Mouse (Mus musculus) erythroblast, embryonic 14.5 days (primary cell): ENCODE results near the gene Amdhd2.

Experiments
- GATA1 ChIP-seq: IDR thresholded peaks from 2 replicates; pipeline ENCODE4 v1.6.1; 2012; ENCODE audit warnings: low read length, inconsistent platforms, mixed read lengths
- TAL1 ChIP-seq: IDR thresholded peaks from 3 replicates; pipeline ENCODE4 v1.6.1; 2012; ENCODE audit warnings: low read length, inconsistent platforms, mixed read lengths

GRCm38 (mm10) chr17:24205908-24206361, 42.4 kb upstream of the Amdhd2 start:
- TF ChIP-seq GATA1 (no peak), TAL1 (no peak)
